Mouse (Mus musculus): ENCODE measurements around the gene Olfr1418. TPM values are rescaled to one million over a fixed set of nuclear protein-coding genes. Genes with fewer than 3 reads are reported as not detected.

The Olfr1418 gene
- total RNA-seq, 4 experiments from 2014 or later, result not detected

GRCm38 (mm10) chr19:11810856-11811255 is 50.0 kb downstream of the Olfr1418 start:
- DNase-seq (ENCODE audit: low spot score in 2 of 2), result no peak

GRCm38 (mm10) chr19:11810003-11810758 is 50.7 kb downstream of the Olfr1418 start:
- DNase-seq (ENCODE audit: low spot score in 2 of 2), result no peak

- DNase-seq (ENCODE audit: low spot score in 2 of 2), result no peak
These were observed 52.4 kb downstream of the Olfr1418 start for GRCm38 (mm10) chr19:11808452-11808851.

- no peak for DNase-seq (ENCODE audit: low spot score in 2 of 2)
These were observed 53.0 kb downstream of the Olfr1418 start for GRCm38 (mm10) chr19:11807822-11808221.

- no peak for DNase-seq (ENCODE audit: low spot score in 2 of 2)
These were observed 53.6 kb downstream of the Olfr1418 start for GRCm38 (mm10) chr19:11807251-11807650.

- no peak for DNase-seq (ENCODE audit: low spot score in 2 of 2)
These were observed 56.4 kb downstream of the Olfr1418 start for GRCm38 (mm10) chr19:11804423-11804822.

Other genes with a start within 250 kb of the Olfr1418 start
- under 1 TPM in 1 of 4 experiments, not detected in 3; 0.40 TPM for gene Ms4a2, start 237.3 kb downstream of the Olfr1418 start, total RNA-seq (2022)
- gene Ms4a3, start 220.2 kb downstream of the Olfr1418 start, total RNA-seq (2022), result not detected
- gene Oosp2, start 200.5 kb downstream of the Olfr1418 start, total RNA-seq (2022), result not detected
- gene Oosp1, start 169.9 kb downstream of the Olfr1418 start, total RNA-seq (2022), result not detected
- not detected for gene Oosp3, start 164.0 kb downstream of the Olfr1418 start, total RNA-seq (2022)
- gene Gif, start 113.5 kb downstream of the Olfr1418 start, total RNA-seq (2022), result not detected
- 10 to 100 TPM; 36.1 to 45.6 (median 42.7) TPM for gene Mrpl16, start 90.7 kb downstream of the Olfr1418 start, total RNA-seq (2022)
- gene Stx3, start 41.7 kb downstream of the Olfr1418 start, total RNA-seq (2022), result 10 to 100 TPM; 27.7 to 33.8 (median 29.7) TPM
- gene Olfr1417, start 21.8 kb downstream of the Olfr1418 start, total RNA-seq (2022), result not detected
- under 1 TPM in 1 of 4 experiments, not detected in 3; 0.13 TPM for gene Olfr1419, start 14.0 kb upstream of the Olfr1418 start, total RNA-seq (2022)
- not detected for gene Olfr1420, start 25.5 kb upstream of the Olfr1418 start, total RNA-seq (2022)
- gene Patl1, start 51.3 kb upstream of the Olfr1418 start, total RNA-seq (2022), result 10 to 100 TPM; 19.4 to 22.9 (median 21.1) TPM
- gene Osbp, start 104.9 kb upstream of the Olfr1418 start, total RNA-seq (2022), result 10 to 100 TPM; 56.8 to 62.7 (median 59.6) TPM
- not detected for gene Olfr1423, start 180.3 kb upstream of the Olfr1418 start, total RNA-seq (2022)
- gene Olfr1424, start 201.6 kb upstream of the Olfr1418 start, total RNA-seq (2022), result not detected
- gene Olfr1425, start 216.7 kb upstream of the Olfr1418 start, total RNA-seq (2022), result not detected
- gene Olfr1426, start 230.9 kb upstream of the Olfr1418 start, total RNA-seq (2022), result not detected
- not detected for gene Olfr1427, start 242.3 kb upstream of the Olfr1418 start, total RNA-seq (2022)

Data from left cerebral cortex, adult 8-10 months (tissue).